Mouse (Mus musculus) kidney, postnatal 0 days (tissue): ENCODE measurements around the gene Kcnj9. TPM values are rescaled to one million over a fixed set of nuclear protein-coding genes. Genes with fewer than 3 reads are reported as not detected.

Source experiments
- ATAC-seq: fragments of 200-750 bp; cut with Nextera tagmentation; replicated peaks from 2 replicates; pipeline ENCODE4 v1.8.0; 2017; ENCODE audit warnings: low read depth, moderate number of reproducible peaks, moderate TSS enrichment, moderate library complexity; ENCODE audit not compliant: low FRiP score
- DNase-seq: peaks from one replicate; pipeline ENCODE4 v3.0.0-alpha.2; 2016; ENCODE audit warnings: low spot score
- H3K27ac ChIP-seq: fragments of 300-500 bp; sonication (generic); 2 replicates; pipeline ENCODE4 v1.5.1; 2014; ENCODE audit warnings: mild to moderate bottlenecking
- H3K27me3 ChIP-seq: fragments of 300-500 bp; sonication (generic); 2 replicates; pipeline ENCODE4 v1.6.1; 2014; ENCODE audit warnings: low read length, mixed read lengths; ENCODE audit not compliant: insufficient read depth
- H3K36me3 ChIP-seq: fragments of 300-500 bp; sonication (generic); 2 replicates; pipeline ENCODE4 v1.6.1; 2014; ENCODE audit warnings: low read length, mixed read lengths; ENCODE audit not compliant: insufficient read depth
- H3K4me1 ChIP-seq: fragments of 300-500 bp; sonication (generic); replicated peaks from 2 replicates; pipeline ENCODE4 v1.6.1; 2014; ENCODE audit warnings: antibody characterized with exemption, low read length, mixed read lengths; ENCODE audit not compliant: insufficient read depth
- H3K4me2 ChIP-seq: fragments of 300-500 bp; sonication (generic); 2 replicates; pipeline ENCODE4 v1.6.1; 2014; ENCODE audit warnings: mild to moderate bottlenecking, low read length, moderate library complexity, mixed read lengths
- H3K4me3 ChIP-seq: fragments of 300-500 bp; sonication (generic); replicated peaks from 2 replicates; pipeline ENCODE4 v1.5.1; 2014; ENCODE audit warnings: low read depth, low read length
- H3K9ac ChIP-seq: fragments of 300-500 bp; sonication (generic); 2 replicates; pipeline ENCODE4 v1.6.1; 2014; ENCODE audit warnings: low read depth, low read length
- H3K9me3 ChIP-seq: fragments of 300-500 bp; sonication (generic); replicated peaks from 2 replicates; pipeline ENCODE4 v1.6.1; 2016; ENCODE audit warnings: low read length, inconsistent platforms, mixed read lengths
- CTCF ChIP-seq: IDR thresholded peaks from 2 replicates; pipeline ENCODE4 v1.5.1; 2016; ENCODE audit warnings: antibody characterized with exemption, low read depth, mild to moderate bottlenecking, moderate library complexity
- WGBS: fragments of 180-500 bp; shearing (Covaris S2); extraction: QIAGEN DNeasy Blood & Tissue Kit; methylation state at CpG from one replicate; pipeline ENCODE4 v1.1.7; 2014; 5-methylcytosine and 5-hydroxymethylcytosine counted together
- polyA plus RNA-seq: library from polyadenylated mRNA; unstranded; fragments of >200 nt; fragmentation: Nextera tagmentation; extraction: Ambion mirVana; gene quantifications from 2 replicates; pipeline ENCODE4 v1.2.1, GENCODE M21; 2015

Gene Kcnj9
- polyA plus RNA-seq, 1 experiment from 2014 or later = 0.03 TPM

DNA sequence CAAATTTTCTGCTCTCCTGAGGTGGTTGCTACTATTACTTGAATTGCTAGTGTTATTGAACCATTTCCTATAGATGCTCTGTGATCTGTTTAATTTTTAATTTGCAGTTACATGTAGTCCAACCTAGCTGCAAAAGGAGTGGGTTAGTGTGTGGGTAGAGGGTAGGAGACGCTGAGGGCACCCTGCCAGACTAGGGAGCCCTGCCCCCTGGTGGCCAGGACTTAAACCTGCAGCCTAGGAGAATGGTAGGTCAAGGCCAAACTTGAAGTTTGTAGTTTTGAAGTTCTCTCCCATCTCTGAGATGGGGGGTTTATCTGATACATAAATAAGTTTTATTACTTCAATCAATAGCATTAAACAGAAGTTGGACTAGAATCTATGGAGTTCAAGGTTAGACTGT is 28.4 kb upstream of the Kcnj9 start:
- ATAC-seq (no peak), DNase-seq (peak; percentile 63)
- no peak overlapping the region for H3K4me2 ChIP-seq
- H3K4me3 ChIP-seq = no peak overlapping the region
- TF ChIP-seq CTCF = peak; percentile 87
- no peak overlapping the region for H3K9ac ChIP-seq
- no peaks in the 10 kb centered on the region for H3K4me1 ChIP-seq
- no peaks in the 10 kb centered on the region for H3K36me3 ChIP-seq
- H3K27ac ChIP-seq = no peak overlapping the region
- H3K9me3 ChIP-seq = no peaks in the 10 kb centered on the region
- WGBS = 3% methylated on average over 1 of the region's 1 CpGs
- H3K27me3 ChIP-seq = no peaks in the 10 kb centered on the region

DNA sequence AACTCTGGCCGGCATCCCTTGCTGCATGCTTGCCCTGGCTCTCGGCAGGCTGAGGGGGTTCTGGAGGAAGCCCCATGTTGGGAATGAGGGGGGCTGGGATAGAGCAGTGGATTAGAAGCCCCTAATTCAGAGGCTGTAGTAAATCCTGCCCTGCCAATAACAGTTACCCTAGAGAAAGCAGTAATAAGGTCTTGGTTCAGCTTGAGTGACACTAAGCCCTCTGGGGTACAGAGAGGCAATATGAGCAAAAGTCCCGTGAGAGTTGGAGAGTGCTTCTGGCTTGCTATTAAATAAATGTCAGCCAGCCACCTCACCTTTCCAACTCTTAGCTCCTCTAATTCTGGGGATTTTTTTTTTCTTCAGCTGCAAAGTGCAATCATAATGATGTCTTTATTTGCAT is 26.2 kb upstream of the Kcnj9 start:
- peak overlapping the region; percentile 54; the same call in 1 of the 2 replicates for H3K27ac ChIP-seq
- 48% methylated on average over 3 of the region's 3 CpGs for WGBS
- TF ChIP-seq CTCF = no peak

DNA sequence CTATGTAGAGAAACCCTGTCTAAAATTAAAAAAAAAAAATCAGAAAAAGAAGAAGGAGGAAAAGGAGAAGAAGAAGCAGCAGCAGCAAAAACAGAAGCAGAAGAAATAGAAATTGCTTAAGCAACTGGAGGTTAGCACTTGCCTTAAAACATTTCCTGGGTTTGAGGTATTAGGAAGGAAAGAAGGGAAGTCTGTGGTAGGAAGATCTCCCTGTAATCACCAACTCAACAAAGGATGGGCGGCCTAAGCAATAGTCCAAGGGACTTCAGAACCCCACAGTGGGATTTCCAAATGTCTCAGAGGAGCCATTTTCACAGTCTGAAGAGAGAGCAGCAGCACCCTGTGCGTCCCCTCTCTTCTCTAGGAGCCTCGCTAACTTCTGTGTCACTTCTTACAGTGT is 23.3 kb upstream of the Kcnj9 start:
- Histone ChIP-seq H3K4me3 (no peak overlapping the region), H3K36me3 (no peaks in the 10 kb centered on the region), H3K4me2 (no peak overlapping the region), H3K9ac (no peak overlapping the region), H3K9me3 (no peaks in the 10 kb centered on the region), H3K27ac (peak overlapping the region; percentile 55; the same call in 1 of the 2 replicates), H3K27me3 (no peaks in the 10 kb centered on the region), H3K4me1 (peaks cover 7% of the 10 kb centered on the region; the same call in 1 of the 2 replicates)
- WGBS = 86% methylated on average over 3 of the region's 3 CpGs
- DNase-seq = no peak
- TF ChIP-seq CTCF = no peak
- ATAC-seq = no peak

More for the DNA sequence above, 26.2 kb upstream of the Kcnj9 start:
- Histone ChIP-seq H3K27me3 (no peaks in the 10 kb centered on the region), H3K36me3 (no peaks in the 10 kb centered on the region), H3K9ac (no peak overlapping the region), H3K4me2 (no peak overlapping the region), H3K4me3 (no peak overlapping the region), H3K9me3 (no peaks in the 10 kb centered on the region), H3K4me1 (no peaks in the 10 kb centered on the region)
- ATAC-seq (no peak), DNase-seq (no peak)

DNA sequence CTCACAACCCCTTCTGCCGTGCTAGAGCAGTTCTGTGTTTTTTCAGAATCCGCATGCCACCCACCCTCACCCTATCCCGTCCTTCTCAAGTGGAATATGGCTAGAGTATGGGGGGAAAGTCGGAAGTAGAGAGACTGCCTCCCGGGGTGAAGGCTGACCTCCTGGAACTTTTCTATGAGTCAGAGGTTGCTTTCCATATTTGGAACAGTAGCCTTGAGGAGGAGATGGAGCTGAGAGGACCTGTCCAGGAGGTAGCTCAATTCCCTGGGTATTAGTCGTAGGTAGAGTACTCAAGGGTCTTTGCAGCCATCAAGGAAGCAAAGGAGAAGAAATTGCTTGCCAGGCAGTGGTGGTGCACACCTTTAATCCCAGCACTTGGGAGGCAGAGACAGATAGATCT is 22.9 kb upstream of the Kcnj9 start:
- H3K27me3 ChIP-seq = no peaks in the 10 kb centered on the region
- no peak overlapping the region for H3K4me2 ChIP-seq
- no peak for TF ChIP-seq CTCF
- WGBS = 53% methylated on average over 6 of the region's 6 CpGs
- peak overlapping the region; percentile 55; the same call in 1 of the 2 replicates for H3K27ac ChIP-seq
- H3K4me3 ChIP-seq = no peak overlapping the region
- H3K4me1 ChIP-seq = peaks cover 7% of the 10 kb centered on the region; the same call in 1 of the 2 replicates
- ATAC-seq (no peak), DNase-seq (no peak)
- no peaks in the 10 kb centered on the region for H3K36me3 ChIP-seq
- H3K9ac ChIP-seq = no peak overlapping the region; the same call in 1 of the 2 replicates
- H3K9me3 ChIP-seq = no peaks in the 10 kb centered on the region

DNA sequence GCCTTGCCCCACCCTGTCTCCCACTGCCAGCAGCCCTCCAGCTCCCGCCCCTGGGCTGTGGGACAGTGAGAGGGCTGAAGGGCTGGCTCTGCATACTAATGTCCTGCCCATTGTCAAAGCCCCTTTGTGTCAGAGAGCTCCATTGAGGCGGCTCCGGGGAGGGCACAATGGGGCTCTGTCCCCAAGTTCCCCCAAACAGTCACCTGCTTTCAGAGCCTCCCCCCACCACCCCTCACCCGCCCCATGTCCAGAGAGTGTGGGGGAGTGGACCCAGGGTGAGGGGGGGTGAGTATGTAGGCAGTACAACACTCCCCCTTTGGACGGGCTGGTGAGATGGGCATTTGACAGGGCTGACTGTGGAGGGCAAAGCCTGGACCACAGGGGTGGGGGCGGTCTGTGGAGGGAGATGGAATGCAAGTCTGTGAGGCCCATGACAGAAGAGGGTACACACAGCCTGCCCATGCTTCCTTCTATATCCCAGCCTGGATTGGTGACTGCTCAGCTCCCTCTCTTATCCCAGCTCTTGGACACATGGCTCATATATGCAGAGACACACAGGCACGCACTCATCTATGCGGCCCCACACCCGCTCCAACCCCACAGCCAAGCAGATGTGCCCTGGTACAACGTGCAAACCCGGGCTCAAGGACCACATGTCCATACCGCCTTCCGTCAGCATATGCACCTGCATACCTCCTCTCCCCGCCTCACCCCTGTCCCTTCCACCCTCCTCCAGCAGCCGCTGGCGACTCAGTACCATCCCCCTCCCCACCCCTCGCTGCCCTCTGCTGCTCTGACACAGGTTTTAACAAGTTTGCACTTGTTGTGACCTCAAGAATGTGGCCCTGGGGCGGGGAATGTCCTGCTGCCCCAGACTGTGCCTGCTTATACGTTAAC is 21.0 kb upstream of the Kcnj9 start:
- Histone ChIP-seq H3K36me3 (no peaks in the 10 kb centered on the region), H3K27ac (peak overlapping the region; percentile 81), H3K9me3 (no peaks in the 10 kb centered on the region), H3K4me1 (peaks cover 7% of the 10 kb centered on the region; the same call in 1 of the 2 replicates), H3K27me3 (no peaks in the 10 kb centered on the region), H3K4me3 (no peak overlapping the region), H3K9ac (no peak overlapping the region), H3K4me2 (no peak overlapping the region)
- ATAC-seq (peak; percentile 93), DNase-seq (peak; percentile 61)
- WGBS = 16% methylated on average over 19 of the region's 19 CpGs
- no peak for TF ChIP-seq CTCF

DNA sequence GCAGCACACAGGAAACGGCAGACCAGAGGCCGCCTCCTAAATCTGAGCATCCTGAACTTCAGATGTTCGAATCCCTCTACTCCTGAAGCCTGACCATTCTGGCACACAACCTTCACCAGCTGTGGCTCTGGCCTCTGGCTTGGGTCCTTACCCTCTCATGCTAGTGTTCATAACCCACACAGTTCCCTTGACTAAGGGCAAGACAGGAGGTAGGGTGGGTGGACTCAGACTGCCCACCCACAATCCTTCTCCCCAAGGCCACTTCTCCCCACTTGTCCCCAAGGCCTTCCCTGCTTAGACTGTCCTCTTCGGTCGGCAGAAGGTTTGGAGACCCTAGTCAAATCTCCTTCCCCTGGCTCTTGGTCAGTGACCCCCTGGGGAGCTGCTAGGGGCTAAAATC is 20.4 kb upstream of the Kcnj9 start:
- ATAC-seq (no peak), DNase-seq (no peak)
- Histone ChIP-seq H3K4me2 (no peak overlapping the region), H3K4me3 (no peak overlapping the region), H3K36me3 (no peaks in the 10 kb centered on the region), H3K4me1 (peaks cover 7% of the 10 kb centered on the region; the same call in 1 of the 2 replicates), H3K9ac (no peak overlapping the region), H3K27me3 (no peaks in the 10 kb centered on the region), H3K27ac (peak overlapping the region; percentile 81), H3K9me3 (no peaks in the 10 kb centered on the region)
- TF ChIP-seq CTCF = no peak
- 56% methylated on average over 5 of the region's 5 CpGs for WGBS
